Mouse (Mus musculus) retina, embryonic 14.5 days (tissue): ENCODE measurements around the gene Pithd1.

Experiments used
- DNase-seq: peaks from one replicate; pipeline ENCODE4 v3.0.0-alpha.2; 2015; ENCODE audit warnings: low spot score

Gene Pithd1

GRCm38 (mm10) chr4:135961709-135962108, 25.4 kb downstream of the Pithd1 start:
- no peak for DNase-seq

GRCm38 (mm10) chr4:135960717-135961116, 26.3 kb downstream of the Pithd1 start:
- DNase-seq: peak; percentile 94

- DNase-seq: peak; percentile 45
Observed at GRCm38 (mm10) chr4:135958354-135958753, 28.7 kb downstream of the Pithd1 start.

GRCm38 (mm10) chr4:135955886-135956285, 31.2 kb downstream of the Pithd1 start:
- DNase-seq: no peak

- peak; percentile 85 for DNase-seq
Observed at GRCm38 (mm10) chr4:135954241-135954640, 32.8 kb downstream of the Pithd1 start.

GRCm38 (mm10) chr4:135953179-135953578, 33.9 kb downstream of the Pithd1 start:
- DNase-seq: no peak

GRCm38 (mm10) chr4:135951505-135951904, 35.6 kb downstream of the Pithd1 start:
- DNase-seq: no peak

- DNase-seq: no peak
Observed at GRCm38 (mm10) chr4:135950365-135950764, 36.7 kb downstream of the Pithd1 start.

- DNase-seq: peak; percentile 80
Observed at GRCm38 (mm10) chr4:135949911-135950310, 37.2 kb downstream of the Pithd1 start.

GRCm38 (mm10) chr4:135949475-135949874, 37.6 kb downstream of the Pithd1 start:
- DNase-seq: no peak

GRCm38 (mm10) chr4:135948142-135948541, 38.9 kb downstream of the Pithd1 start:
- no peak for DNase-seq

GRCm38 (mm10) chr4:135946659-135947301, 40.3 kb downstream of the Pithd1 start:
- no peak for DNase-seq

GRCm38 (mm10) chr4:135946278-135946658, 40.8 kb downstream of the Pithd1 start, which contains the start of gene Hmgcl:
TSS of gene Hmgcl (plus strand) at chr4:135946448.
- peak; percentile 96 for DNase-seq

GRCm38 (mm10) chr4:135945706-135946105, 41.4 kb downstream of the Pithd1 start:
- no peak for DNase-seq

- DNase-seq: no peak
Observed at GRCm38 (mm10) chr4:135943389-135943788, 43.7 kb downstream of the Pithd1 start.

- no peak for DNase-seq
Observed at GRCm38 (mm10) chr4:135942193-135942592, 44.9 kb downstream of the Pithd1 start.

- peak; percentile 18 for DNase-seq
Observed at GRCm38 (mm10) chr4:135941026-135941425, 46.0 kb downstream of the Pithd1 start.

- no peak for DNase-seq
Observed at GRCm38 (mm10) chr4:135938858-135939257, 48.2 kb downstream of the Pithd1 start.

GRCm38 (mm10) chr4:135935502-135935901, 51.6 kb downstream of the Pithd1 start:
- DNase-seq: no peak

GRCm38 (mm10) chr4:135934708-135935500, 52.2 kb downstream of the Pithd1 start:
- no peak for DNase-seq

GRCm38 (mm10) chr4:135931832-135932231, 55.2 kb downstream of the Pithd1 start:
- peak; percentile 57 for DNase-seq

GRCm38 (mm10) chr4:135930239-135930638, 56.8 kb downstream of the Pithd1 start:
- DNase-seq: no peak

GRCm38 (mm10) chr4:135929828-135930227, 57.2 kb downstream of the Pithd1 start:
- DNase-seq: no peak
